Mouse (Mus musculus): ENCODE results near the gene Fam111a.
"Not testable (repeated sequence)": the region's sequence is repeated elsewhere in the genome, so short reads cannot be mapped to it uniquely, and the experiment has no call there.

The Fam111a gene

GRCm38 (mm10) chr19:12545440-12545839, at the start of gene Fam111a:
TSS of gene Fam111a (plus strand) at chr19:12545740.
- DNase-seq (ENCODE audit: extremely low read depth, insufficient read length, low spot score): not testable (repeated sequence)

- no peak for DNase-seq (ENCODE audit: extremely low read depth, insufficient read length, low spot score)
Measured at GRCm38 (mm10) chr19:12496241-12496640, 49.3 kb upstream of the Fam111a start.

GRCm38 (mm10) chr19:12497909-12498308, 47.6 kb upstream of the Fam111a start:
- DNase-seq (ENCODE audit: extremely low read depth, insufficient read length, low spot score): no peak

- no peak for DNase-seq (ENCODE audit: extremely low read depth, insufficient read length, low spot score)
Measured at GRCm38 (mm10) chr19:12498321-12498720, 47.2 kb upstream of the Fam111a start.

GRCm38 (mm10) chr19:12498941-12499340, 46.6 kb upstream of the Fam111a start:
- DNase-seq (ENCODE audit: extremely low read depth, insufficient read length, low spot score): no peak

GRCm38 (mm10) chr19:12499485-12499884, 46.1 kb upstream of the Fam111a start:
- peak; percentile 16 for DNase-seq (ENCODE audit: extremely low read depth, insufficient read length, low spot score)

- peak; percentile 54 for DNase-seq (ENCODE audit: extremely low read depth, insufficient read length, low spot score)
Measured at GRCm38 (mm10) chr19:12500124-12500523, 45.4 kb upstream of the Fam111a start.

- DNase-seq (ENCODE audit: extremely low read depth, insufficient read length, low spot score): peak; percentile 76
Measured at GRCm38 (mm10) chr19:12500881-12501311, 44.6 kb upstream of the Fam111a start.

- peak; percentile 92 for DNase-seq (ENCODE audit: extremely low read depth, insufficient read length, low spot score)
Measured at GRCm38 (mm10) chr19:12501370-12502347, 43.9 kb upstream of the Fam111a start, which contains the start of gene Dtx4. TSS of gene Dtx4 (minus strand) at chr19:12501454.

- no peak for DNase-seq (ENCODE audit: extremely low read depth, insufficient read length, low spot score)
Measured at GRCm38 (mm10) chr19:12502756-12503155, 42.8 kb upstream of the Fam111a start.

- DNase-seq (ENCODE audit: extremely low read depth, insufficient read length, low spot score): no peak
Measured at GRCm38 (mm10) chr19:12514621-12515020, 30.9 kb upstream of the Fam111a start.

- DNase-seq (ENCODE audit: extremely low read depth, insufficient read length, low spot score): peak; percentile 48
Measured at GRCm38 (mm10) chr19:12517671-12518540, 27.6 kb upstream of the Fam111a start.

- no peak for DNase-seq (ENCODE audit: extremely low read depth, insufficient read length, low spot score)
Measured at GRCm38 (mm10) chr19:12518541-12518890, 27.0 kb upstream of the Fam111a start.

GRCm38 (mm10) chr19:12523377-12523776, 22.2 kb upstream of the Fam111a start:
- DNase-seq (ENCODE audit: extremely low read depth, insufficient read length, low spot score): no peak

- no peak for DNase-seq (ENCODE audit: extremely low read depth, insufficient read length, low spot score)
Measured at GRCm38 (mm10) chr19:12537168-12537567, 8.4 kb upstream of the Fam111a start.

GRCm38 (mm10) chr19:12539975-12540374, 5.6 kb upstream of the Fam111a start:
- DNase-seq (ENCODE audit: extremely low read depth, insufficient read length, low spot score): no peak

- no peak for DNase-seq (ENCODE audit: extremely low read depth, insufficient read length, low spot score)
Measured at GRCm38 (mm10) chr19:12540727-12541126, 4.8 kb upstream of the Fam111a start.

GRCm38 (mm10) chr19:12541644-12542043, 3.9 kb upstream of the Fam111a start:
- no peak for DNase-seq (ENCODE audit: extremely low read depth, insufficient read length, low spot score)

GRCm38 (mm10) chr19:12549166-12549565, 3.6 kb downstream of the Fam111a start:
- DNase-seq (ENCODE audit: extremely low read depth, insufficient read length, low spot score): no peak

GRCm38 (mm10) chr19:12550005-12550942, 4.7 kb downstream of the Fam111a start:
- DNase-seq (ENCODE audit: extremely low read depth, insufficient read length, low spot score): no peak
